Mouse (Mus musculus): Measurements from ENCODE around the gene Pus10. TPM values are rescaled to one million over a fixed set of nuclear protein-coding genes. Genes with fewer than 3 reads are reported as not detected.

The Pus10 gene
- polyA plus RNA-seq, 1 experiment, result 1.5 TPM

- peak; percentile 60 to 61 for DNase-seq (ENCODE audit: low read depth in 1 of 2, low spot score in 2 of 2)
- WGBS, result 57% methylated on average over 8 of the region's 8 CpGs
These were observed 113.3 kb downstream of the Pus10 start for GRCm38 (mm10) chr11:23778787-23779201.

GRCm38 (mm10) chr11:23782038-23782437 is 116.6 kb downstream of the Pus10 start:
- peak in 1 of 2 experiments; percentile 46 for DNase-seq (ENCODE audit: low read depth in 1 of 2, low spot score in 2 of 2)
- H3K36me3 ChIP-seq (ENCODE audit: control insufficient read depth, insufficient read depth, low read length), result no peaks in the 10 kb centered on the region
- H3K27me3 ChIP-seq (ENCODE audit: control insufficient read depth, insufficient read depth, low read length), result no peaks in the 10 kb centered on the region
- no peak overlapping the region for H3K27ac ChIP-seq (ENCODE audit: insufficient read depth, low read length)
- TF ChIP-seq POLR2A (IDR thresholded peaks at IDR 0.05; ENCODE audit: low read depth, low read length), result no peak
- no peak for TF ChIP-seq CTCF (IDR thresholded peaks at IDR 0.05; ENCODE audit: extremely low read depth, insufficient read depth, insufficient read length, insufficient replicate concordance)
- H3K4me1 ChIP-seq (ENCODE audit: control insufficient read depth, insufficient read depth, insufficient read length), result peaks cover 9% of the 10 kb centered on the region; the same call in 1 of the 2 replicates
- 14% methylated on average over 3 of the region's 3 CpGs for WGBS
- no peak overlapping the region for H3K4me3 ChIP-seq (ENCODE audit: extremely low read depth, insufficient read depth, insufficient read length)

More at GRCm38 (mm10) chr11:23778787-23779201, 113.3 kb downstream of the Pus10 start:
- TF ChIP-seq CTCF (IDR thresholded peaks at IDR 0.05; ENCODE audit: extremely low read depth, insufficient read depth, insufficient read length, insufficient replicate concordance), result no peak
- no peak for TF ChIP-seq POLR2A (IDR thresholded peaks at IDR 0.05; ENCODE audit: low read depth, low read length)
- Histone ChIP-seq H3K4me1 (ENCODE audit: control insufficient read depth, insufficient read depth, insufficient read length) (peaks cover 9% of the 10 kb centered on the region; the same call in 1 of the 2 replicates), H3K27ac (ENCODE audit: insufficient read depth, low read length) (peak overlapping the region; percentile 79), H3K27me3 (ENCODE audit: control insufficient read depth, insufficient read depth, low read length) (no peaks in the 10 kb centered on the region), H3K4me3 (ENCODE audit: extremely low read depth, insufficient read depth, insufficient read length) (no peak overlapping the region), H3K36me3 (ENCODE audit: control insufficient read depth, insufficient read depth, low read length) (no peaks in the 10 kb centered on the region)

Other genes with a start within 250 kb of the Pus10 start
- gene Ahsa2, start 167.6 kb upstream of the Pus10 start, polyA plus RNA-seq (2012; rRNA removed), result 6.1 and 7.5 TPM in 2 replicates
- gene 1700093K21Rik, start 144.5 kb upstream of the Pus10 start, polyA plus RNA-seq (2012; rRNA removed), result not detected in 2 replicates
- gene 0610010F05Rik, start 32.0 kb upstream of the Pus10 start, polyA plus RNA-seq (2012; rRNA removed), result 0.39 and 1.4 TPM in 2 replicates
- gene Pex13, start 285 bp downstream of the Pus10 start, polyA plus RNA-seq (2012; rRNA removed), result 2.6 and 2.9 TPM in 2 replicates
- 12.4 and 13.6 TPM in 2 replicates for gene Rel, start 105.3 kb downstream of the Pus10 start, polyA plus RNA-seq (2012; rRNA removed)
- 3.1 and 3.7 TPM in 2 replicates for gene Papolg, start 229.6 kb downstream of the Pus10 start, polyA plus RNA-seq (2012; rRNA removed)

Data from spleen, adult 2 months (tissue).